Mouse (Mus musculus) C2C12 (cell line): ENCODE results near the gene Pithd1. TPM values are rescaled to one million over a fixed set of nuclear protein-coding genes. Genes with fewer than 3 reads are reported as not detected.

Experiments
- H3K27me3 ChIP-seq: one replicate; pipeline ENCODE4 v1.6.1; 2011; ENCODE audit not compliant: control insufficient read depth, insufficient read depth, insufficient read length
- H3K36me3 ChIP-seq: one replicate; pipeline ENCODE4 v1.6.1; 2011; ENCODE audit not compliant: control insufficient read depth, insufficient read depth
- H3K4me3 ChIP-seq: one replicate; pipeline ENCODE4 v1.5.1; 2011; ENCODE audit warnings: mild to moderate bottlenecking, control low read depth; ENCODE audit not compliant: poor library complexity, insufficient read depth, severe bottlenecking
- H3K79me2 ChIP-seq: one replicate; pipeline ENCODE4 v1.6.1; 2011; ENCODE audit not compliant: control insufficient read depth, insufficient read depth
- H3K79me3 ChIP-seq: one replicate; pipeline ENCODE4 v1.6.1; 2011; ENCODE audit warnings: low read depth, control low read depth
- H3ac ChIP-seq: one replicate; pipeline ENCODE3; 2011; ENCODE audit warnings: low read depth; ENCODE audit not compliant: control insufficient read depth, insufficient read length
- CEBPB ChIP-seq: IDR thresholded peaks from one replicate; pipeline ENCODE4 v1.6.1; 2011; ENCODE audit warnings: low read depth, mild to moderate bottlenecking, control low read depth, moderate library complexity
- CTCF ChIP-seq: IDR thresholded peaks from one replicate; pipeline ENCODE4 v1.5.1; 2011; ENCODE audit not compliant: control insufficient read depth, insufficient read depth, insufficient read length
- FOSL1 ChIP-seq: IDR thresholded peaks from one replicate; pipeline ENCODE4 v1.8.0; 2011; ENCODE audit warnings: mild to moderate bottlenecking, low read length; ENCODE audit not compliant: poor library complexity, insufficient read depth, severe bottlenecking
- MAX ChIP-seq: IDR thresholded peaks from one replicate; pipeline ENCODE4 v1.6.1; 2011; ENCODE audit warnings: mild to moderate bottlenecking, control low read depth
- MYOD1 ChIP-seq: IDR thresholded peaks from one replicate; pipeline ENCODE4 v1.6.1; 2011; ENCODE audit warnings: low read depth; ENCODE audit not compliant: control insufficient read depth, insufficient read length
- MYOG ChIP-seq: IDR thresholded peaks from one replicate; pipeline ENCODE4 v1.6.1; 2011; ENCODE audit not compliant: control insufficient read depth, insufficient read length; ENCODE audit errors: extremely low read depth
- USF1 ChIP-seq: IDR thresholded peaks from one replicate; pipeline ENCODE4 v1.6.1; 2011; ENCODE audit warnings: low read depth, mild to moderate bottlenecking, control low read depth, moderate library complexity
- polyA plus RNA-seq: library from polyadenylated mRNA; unstranded; fragments of >200 nt; fragmentation: generic; extraction: Trizol; gene quantifications from one replicate; pipeline ENCODE4 v1.2.1, GENCODE M21; 2012; ENCODE audit warnings: missing spikeins

Gene Pithd1
- polyA plus RNA-seq, 1 experiment = 45.1 TPM

DNA sequence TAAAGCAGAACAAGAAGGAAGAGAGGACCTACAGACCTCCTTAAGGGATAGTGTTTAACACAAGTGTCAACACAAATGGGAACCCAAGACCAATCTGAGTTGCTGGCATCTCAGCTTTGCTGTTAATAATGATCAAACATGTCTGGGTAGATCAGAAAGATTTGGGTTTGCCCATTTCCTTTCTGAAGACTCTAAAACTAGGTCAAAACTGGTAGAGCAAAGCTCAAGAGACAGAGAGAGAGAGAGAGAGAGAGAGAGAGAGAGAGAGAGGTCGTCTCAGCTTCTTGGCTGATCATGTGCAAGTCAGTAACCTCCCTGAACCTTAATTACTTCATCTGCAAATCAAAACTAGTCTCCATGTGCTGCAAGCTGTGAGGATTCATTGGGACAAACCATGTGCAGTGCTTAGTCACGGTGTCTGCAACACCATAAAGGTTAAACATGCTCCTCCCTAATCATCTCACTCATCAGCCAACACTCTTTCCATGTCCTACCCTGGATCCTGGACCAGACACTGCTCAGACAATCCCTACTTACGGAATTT, 29.1 kb upstream of the Pithd1 start:
- TF ChIP-seq FOSL1 (no peak), USF1 (no peak), CEBPB (no peak)
- no peaks in the 10 kb centered on the region for H3K27me3 ChIP-seq
- H3K79me2 ChIP-seq = peaks cover 72% of the 10 kb centered on the region
- peaks cover 66% of the 10 kb centered on the region for H3K79me3 ChIP-seq
- H3K4me3 ChIP-seq = no peak overlapping the region
- H3K36me3 ChIP-seq = peaks cover 25% of the 10 kb centered on the region
- no peak overlapping the region for H3ac ChIP-seq

GRCm38 (mm10) chr4:136010586-136010985, 23.5 kb upstream of the Pithd1 start:
- TF ChIP-seq MYOG = no peak
- TF ChIP-seq CEBPB = no peak
- TF ChIP-seq MAX = no peak
- no peak for TF ChIP-seq CTCF
- TF ChIP-seq USF1 = no peak
- no peak for TF ChIP-seq FOSL1
- TF ChIP-seq MYOD1 = no peak
- Histone ChIP-seq H3ac (no peak overlapping the region), H3K79me3 (peaks cover 16% of the 10 kb centered on the region), H3K27me3 (no peaks in the 10 kb centered on the region), H3K79me2 (peaks cover 16% of the 10 kb centered on the region), H3K36me3 (peaks cover 74% of the 10 kb centered on the region), H3K4me3 (no peak overlapping the region)

DNA sequence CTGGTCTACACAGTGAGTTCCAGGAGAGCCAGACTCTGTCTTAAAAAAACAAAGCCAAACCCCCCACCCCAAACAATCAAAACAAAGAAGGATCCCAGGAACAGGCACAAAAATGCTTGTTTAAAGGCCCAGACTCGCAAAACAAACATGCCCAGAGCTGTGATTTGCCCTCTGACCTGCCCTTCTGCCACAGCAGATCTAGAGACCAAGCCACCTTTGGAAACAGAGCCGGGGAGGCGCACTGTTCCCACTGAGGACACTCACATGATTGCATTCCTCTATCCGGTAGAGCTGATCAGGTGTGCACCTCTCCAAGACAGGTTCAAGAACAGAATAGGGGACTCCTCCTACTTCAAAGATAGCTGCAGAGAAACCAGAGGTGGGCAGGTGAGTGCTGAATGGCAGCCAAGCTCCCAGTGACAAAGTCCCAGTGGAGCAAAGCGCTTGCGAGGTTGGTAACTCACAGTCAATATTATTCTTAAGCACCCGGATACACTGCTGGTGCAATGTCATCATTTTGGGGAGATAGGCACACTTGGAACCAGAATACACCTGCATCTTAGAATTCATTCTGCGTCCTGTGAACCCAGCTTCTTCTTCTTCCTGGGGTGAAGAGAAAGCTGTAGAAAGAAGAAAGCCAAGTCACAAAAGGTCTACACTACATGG, 21.9 kb upstream of the Pithd1 start:
- peaks cover 3% of the 10 kb centered on the region for H3K79me3 ChIP-seq
- H3ac ChIP-seq = no peak overlapping the region
- H3K27me3 ChIP-seq = no peaks in the 10 kb centered on the region
- peaks cover 88% of the 10 kb centered on the region for H3K36me3 ChIP-seq
- H3K79me2 ChIP-seq = no peaks in the 10 kb centered on the region
- H3K4me3 ChIP-seq = no peak overlapping the region
- TF ChIP-seq FOSL1 (no peak), CTCF (no peak), CEBPB (no peak), MYOD1 (no peak), MYOG (no peak), MAX (no peak), USF1 (no peak)

GRCm38 (mm10) chr4:136006821-136007220, 19.8 kb upstream of the Pithd1 start:
- Histone ChIP-seq H3K27me3 (no peaks in the 10 kb centered on the region), H3K36me3 (peaks cover 89% of the 10 kb centered on the region), H3K4me3 (no peak overlapping the region), H3K79me3 (no peaks in the 10 kb centered on the region), H3K79me2 (no peaks in the 10 kb centered on the region), H3ac (no peak overlapping the region)
- TF ChIP-seq MAX = no peak
- TF ChIP-seq MYOG = no peak
- TF ChIP-seq FOSL1 = no peak
- no peak for TF ChIP-seq CTCF
- no peak for TF ChIP-seq CEBPB
- no peak for TF ChIP-seq USF1
- TF ChIP-seq MYOD1 = no peak

- Histone ChIP-seq H3K79me2 (no peaks in the 10 kb centered on the region), H3ac (no peak overlapping the region), H3K4me3 (no peak overlapping the region), H3K79me3 (no peaks in the 10 kb centered on the region), H3K36me3 (peaks cover 70% of the 10 kb centered on the region), H3K27me3 (no peaks in the 10 kb centered on the region)
- no peak for TF ChIP-seq FOSL1
- no peak for TF ChIP-seq CTCF
- no peak for TF ChIP-seq MYOG
- TF ChIP-seq MYOD1 = no peak
- TF ChIP-seq CEBPB = no peak
- TF ChIP-seq MAX = no peak
- no peak for TF ChIP-seq USF1
Measured at GRCm38 (mm10) chr4:136004921-136005320, 17.9 kb upstream of the Pithd1 start.

- Histone ChIP-seq H3K79me3 (no peaks in the 10 kb centered on the region), H3K36me3 (peaks cover 64% of the 10 kb centered on the region), H3ac (no peak overlapping the region), H3K4me3 (no peak overlapping the region), H3K79me2 (no peaks in the 10 kb centered on the region), H3K27me3 (no peaks in the 10 kb centered on the region)
- TF ChIP-seq USF1 = no peak
- TF ChIP-seq MYOD1 = no peak
- no peak for TF ChIP-seq CEBPB
- no peak for TF ChIP-seq CTCF
- no peak for TF ChIP-seq MYOG
- no peak for TF ChIP-seq MAX
- no peak for TF ChIP-seq FOSL1
Measured at GRCm38 (mm10) chr4:136004107-136004675, 17.1 kb upstream of the Pithd1 start.
